Mouse (Mus musculus): Measurements from ENCODE around the gene Pitx1.

Pitx1 gene

DNA sequence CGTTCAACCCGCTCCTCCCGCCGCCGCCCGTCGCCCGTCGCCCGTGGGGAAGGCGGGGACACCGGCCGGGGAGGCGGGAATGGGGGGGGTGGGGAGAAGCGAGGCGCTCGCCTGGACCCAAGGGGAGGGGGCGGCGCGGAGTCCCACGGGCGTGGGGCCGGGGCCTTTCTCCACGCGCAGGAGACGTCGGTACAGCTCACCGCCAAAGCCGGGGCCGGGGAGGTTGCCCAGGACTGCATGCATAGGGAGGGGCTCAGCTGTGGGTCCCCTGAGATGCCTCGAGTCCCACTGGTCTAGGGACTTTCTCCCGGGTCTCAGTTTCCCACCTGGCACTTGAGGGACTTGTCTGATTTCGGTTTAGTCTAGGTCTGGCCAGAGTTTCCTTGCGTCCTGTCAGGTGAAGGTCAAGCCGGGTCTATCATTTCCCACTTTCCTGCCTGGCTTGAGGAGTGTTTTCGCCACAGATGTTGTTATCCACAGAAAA lies at the start of gene Pitx1:
TSS of gene Pitx1 (minus strand) at position 51 of the 484 bp plus-strand sequence.
- DNase-seq (ENCODE audit: low spot score in 2 of 2) = no peak

DNA sequence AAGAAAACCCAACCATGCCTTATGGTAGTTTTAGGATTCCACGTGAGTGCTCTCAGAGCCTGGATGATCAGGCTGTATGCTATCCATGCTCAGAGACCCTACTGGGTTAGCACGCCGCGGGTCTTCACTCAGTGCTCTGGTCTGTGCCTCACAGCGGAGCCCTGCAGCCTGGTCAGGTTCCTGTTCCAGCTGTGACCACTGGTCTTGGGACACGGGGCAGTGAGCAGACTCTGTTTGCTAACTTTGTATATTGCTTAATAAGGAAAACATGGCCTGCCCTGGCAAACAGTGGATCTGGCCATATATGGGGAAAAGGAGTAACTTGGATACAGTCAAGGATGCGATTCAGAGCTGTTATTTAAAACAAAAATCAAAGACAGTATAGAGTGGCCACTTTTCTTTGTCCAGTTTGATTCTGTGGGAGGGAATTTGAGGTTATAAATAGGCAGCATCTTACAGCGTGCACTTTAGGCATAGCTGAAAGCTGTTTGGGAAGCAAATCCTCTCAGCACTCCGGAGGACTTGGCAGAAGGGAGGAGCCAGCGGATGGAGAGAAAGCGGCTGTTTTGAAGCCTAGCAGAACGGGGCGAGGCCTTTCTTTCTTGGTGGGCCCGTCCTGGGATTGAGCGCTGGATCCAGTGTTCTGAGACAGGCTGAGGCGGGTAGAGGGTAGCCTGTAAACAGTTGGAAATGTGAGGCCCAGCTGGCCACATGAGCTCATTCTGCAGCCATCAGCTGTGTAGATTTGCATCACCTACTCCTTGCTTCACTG lies 45.6 kb upstream of the Pitx1 start:
- DNase-seq (ENCODE audit: low spot score in 2 of 2) = no peak

DNA sequence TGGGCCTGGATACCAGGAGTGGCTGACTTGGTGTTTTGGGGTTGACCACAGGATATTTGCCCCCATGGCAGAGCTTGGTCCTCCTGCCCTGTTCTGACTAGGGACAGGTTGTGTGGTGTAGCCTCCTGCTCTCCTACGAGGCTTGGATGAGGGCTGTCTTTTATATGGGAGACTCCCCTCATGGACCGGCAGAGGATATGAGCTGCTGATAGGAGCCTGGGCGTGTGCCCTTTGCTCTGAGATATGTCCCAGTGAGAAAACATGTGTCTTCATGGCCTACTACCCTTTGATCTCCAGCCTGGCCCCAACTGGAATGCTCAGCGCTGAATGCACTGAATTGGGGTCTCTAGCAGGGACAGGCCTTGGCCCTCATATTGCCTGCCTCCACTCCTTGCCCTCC lies 42.4 kb upstream of the Pitx1 start:
- no peak for DNase-seq (ENCODE audit: low spot score in 2 of 2)

DNA sequence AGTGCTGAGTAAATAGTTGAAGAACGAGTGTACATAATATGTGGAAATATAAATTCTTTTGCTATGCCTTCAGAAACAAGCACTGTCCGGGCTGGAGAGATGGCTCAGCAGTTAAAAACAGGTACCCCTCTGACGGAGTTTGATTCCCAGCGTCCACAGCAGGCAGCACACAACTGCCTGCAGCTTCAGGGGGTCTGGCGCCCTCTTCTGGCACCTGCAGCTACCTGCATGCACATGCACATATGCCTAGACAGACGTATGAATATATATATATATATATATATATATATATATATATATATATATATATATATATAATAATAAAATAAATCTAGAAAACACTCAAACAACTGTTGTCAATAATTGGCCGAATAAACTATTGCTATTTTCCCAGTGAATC lies 35.4 kb upstream of the Pitx1 start:
- no peak for DNase-seq (ENCODE audit: low spot score in 2 of 2)

DNA sequence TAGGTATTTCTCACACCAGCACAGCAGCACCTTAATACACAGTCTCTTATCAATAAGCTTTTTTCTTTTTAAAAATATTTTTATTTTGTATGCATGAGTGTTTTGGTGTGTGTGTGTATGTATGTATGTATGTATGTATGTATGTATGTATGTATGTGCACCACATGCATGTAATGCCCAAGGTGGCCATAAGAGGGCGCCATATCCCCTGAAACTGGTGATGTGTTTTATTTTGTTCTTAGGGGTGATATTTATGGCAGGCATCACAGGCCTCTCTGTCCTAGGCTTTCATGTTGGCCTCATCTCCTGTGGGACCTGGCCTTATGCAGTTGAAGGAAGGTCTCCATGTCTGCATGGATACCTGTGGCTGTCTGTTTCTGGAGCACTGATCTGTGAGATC lies 34.0 kb upstream of the Pitx1 start:
- no peak for DNase-seq (ENCODE audit: low spot score in 2 of 2)

DNA sequence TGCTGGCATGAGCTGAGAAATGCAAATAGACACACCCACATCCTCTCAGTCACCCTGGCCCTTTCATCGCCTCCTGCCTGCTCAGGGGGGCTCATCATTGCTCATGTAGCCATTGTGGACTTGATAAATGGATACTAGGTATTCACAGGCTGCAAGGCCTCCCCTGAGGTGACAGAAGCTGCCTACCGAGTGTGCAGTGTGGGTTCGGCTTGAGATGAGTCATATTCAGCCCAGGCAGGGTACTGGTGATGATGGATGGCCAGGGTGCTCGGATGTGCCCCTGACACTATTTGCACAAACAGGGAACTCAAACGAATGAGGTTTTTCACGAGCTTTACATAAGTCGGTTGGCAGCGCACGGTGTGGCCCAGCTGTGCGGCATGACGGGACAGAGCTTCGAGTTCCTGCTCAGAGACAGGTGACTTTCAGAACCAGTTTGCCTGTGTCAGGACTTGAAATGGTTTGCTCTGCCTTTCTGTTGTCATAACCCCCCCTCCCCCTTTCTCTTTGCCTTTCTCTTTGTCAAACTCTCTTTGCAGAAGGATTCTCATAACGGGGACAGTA lies 31.6 kb upstream of the Pitx1 start:
- no peak for DNase-seq (ENCODE audit: low spot score in 2 of 2)

DNA sequence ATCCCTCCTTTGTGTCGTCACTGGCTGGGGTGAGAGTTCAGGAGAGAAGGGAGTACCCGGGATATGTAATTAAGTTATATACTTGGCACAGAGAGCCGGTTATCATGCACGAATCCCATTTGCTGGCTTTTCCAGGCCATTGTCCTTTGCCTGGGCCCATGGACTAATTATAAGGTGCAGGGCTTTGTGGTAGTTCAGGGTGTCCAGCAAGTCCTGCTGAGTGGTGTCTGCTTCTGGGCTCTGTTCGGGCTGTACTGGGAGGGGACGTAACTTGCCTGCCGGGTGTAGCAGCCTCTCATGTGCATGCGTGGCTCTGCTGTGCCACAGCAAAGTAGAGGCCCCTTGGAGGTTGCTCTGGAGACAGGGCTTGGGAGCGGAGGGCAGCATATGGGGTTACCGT lies 24.5 kb upstream of the Pitx1 start:
- DNase-seq (ENCODE audit: low spot score in 2 of 2) = no peak

DNA sequence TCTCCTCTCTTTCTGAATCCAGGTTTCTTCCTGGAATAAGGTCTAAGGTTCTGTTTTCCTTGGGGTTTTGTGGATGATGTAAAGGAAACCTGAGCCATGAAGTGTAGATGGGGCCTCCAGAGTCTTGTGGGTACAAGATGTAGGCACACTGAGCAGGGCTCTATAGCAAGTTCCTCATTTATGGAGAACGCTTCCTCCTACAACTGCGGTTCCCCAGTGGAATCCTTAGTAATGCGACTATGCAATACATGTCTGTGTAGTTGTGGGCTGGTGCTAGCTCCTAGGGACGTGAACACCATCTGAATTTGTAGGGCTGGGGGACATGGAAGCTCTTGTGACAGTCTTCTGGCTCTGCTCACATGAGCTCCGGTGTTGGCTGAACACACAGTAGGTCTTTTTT lies 22.5 kb upstream of the Pitx1 start:
- no peak for DNase-seq (ENCODE audit: low spot score in 2 of 2)

DNA sequence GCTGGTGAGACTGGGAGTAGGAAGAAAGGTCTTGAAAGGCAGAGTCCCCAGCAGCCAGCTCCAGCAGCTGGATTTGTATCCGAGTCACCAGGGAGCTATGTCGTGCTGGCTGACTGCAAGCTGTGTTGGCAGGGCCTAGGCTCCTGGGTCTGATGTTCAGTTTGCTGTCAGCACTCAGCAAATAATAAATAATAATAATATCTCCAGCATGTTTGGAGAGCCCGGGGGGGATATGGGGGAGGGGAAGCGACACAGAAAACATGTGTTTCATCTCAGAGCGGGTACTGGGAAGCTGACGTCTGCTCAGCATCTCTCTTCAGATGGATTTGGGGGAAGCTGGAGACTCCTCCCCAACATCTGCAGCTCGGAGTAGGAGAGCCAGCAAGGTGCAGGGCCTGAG lies 19.8 kb upstream of the Pitx1 start:
- no peak for DNase-seq (ENCODE audit: low spot score in 2 of 2)

DNA sequence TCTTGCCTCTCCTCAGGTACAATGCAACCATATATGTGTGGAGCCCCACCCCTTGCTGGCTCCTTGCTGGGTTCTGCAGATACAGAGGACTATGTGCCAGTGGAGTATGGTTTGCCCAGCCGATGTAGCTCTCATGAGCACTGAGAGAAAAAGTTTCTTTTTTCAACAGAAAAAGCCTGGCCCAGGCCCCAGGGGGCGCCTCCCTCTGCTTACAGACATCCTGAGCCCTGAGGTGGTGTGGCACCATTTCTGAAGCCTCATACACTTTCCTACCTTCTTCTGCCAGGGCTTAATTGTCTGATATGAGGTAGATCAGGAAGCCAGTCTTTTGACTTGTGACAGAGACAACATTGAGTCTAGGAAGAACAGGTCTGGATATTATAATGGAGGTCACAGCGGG lies 16.2 kb upstream of the Pitx1 start:
- DNase-seq (ENCODE audit: low spot score in 2 of 2) = no peak

DNA sequence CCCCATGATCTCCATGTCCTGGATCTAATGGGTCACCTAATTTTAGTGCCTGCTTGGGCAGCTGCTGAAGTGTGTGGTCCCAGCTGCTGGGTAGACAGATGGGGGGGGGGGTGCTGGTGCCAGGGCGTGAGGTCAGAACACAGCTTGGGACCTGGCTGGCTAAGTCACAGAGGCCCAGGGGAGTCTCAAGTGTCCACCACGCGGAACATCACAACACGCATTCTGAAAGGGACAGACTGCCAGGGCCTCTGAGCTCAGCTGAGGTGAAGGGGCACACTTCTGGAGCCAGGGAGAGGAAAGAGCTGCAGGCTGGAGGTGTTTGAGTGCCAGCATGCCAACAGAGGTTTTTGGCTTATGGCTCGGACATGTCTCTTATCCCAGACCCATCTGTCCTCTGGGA lies 14.7 kb upstream of the Pitx1 start:
- no peak for DNase-seq (ENCODE audit: low spot score in 2 of 2)

DNA sequence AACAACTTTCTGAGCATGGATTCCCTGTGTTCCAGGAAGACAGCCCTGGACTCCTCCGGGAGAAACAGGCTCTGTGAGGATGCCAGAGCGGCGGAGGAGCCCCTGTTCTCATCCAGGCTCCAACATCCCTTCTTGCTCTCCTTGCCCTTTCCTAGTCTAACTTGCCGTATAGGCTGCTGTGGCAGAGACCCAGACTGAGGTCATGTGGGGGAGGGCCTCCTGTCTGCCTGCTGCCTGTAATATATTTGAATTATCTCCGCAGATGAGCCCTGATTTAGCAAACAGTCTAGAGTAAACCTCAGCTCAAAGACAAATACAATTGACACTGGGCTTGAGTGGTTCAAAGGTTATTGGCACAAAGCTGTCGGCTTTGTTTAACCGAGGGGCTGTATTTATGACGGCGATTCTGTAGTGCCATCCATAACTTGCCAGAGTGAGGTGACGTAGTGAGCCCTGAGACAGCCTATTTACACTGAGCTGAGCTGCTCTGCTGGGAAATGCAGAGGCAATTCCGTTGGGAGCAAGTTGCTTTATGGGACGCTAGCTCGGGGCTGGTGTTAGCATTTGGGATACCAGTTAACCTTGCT lies 12.7 kb upstream of the Pitx1 start:
- DNase-seq (ENCODE audit: low spot score in 2 of 2) = no peak

DNA sequence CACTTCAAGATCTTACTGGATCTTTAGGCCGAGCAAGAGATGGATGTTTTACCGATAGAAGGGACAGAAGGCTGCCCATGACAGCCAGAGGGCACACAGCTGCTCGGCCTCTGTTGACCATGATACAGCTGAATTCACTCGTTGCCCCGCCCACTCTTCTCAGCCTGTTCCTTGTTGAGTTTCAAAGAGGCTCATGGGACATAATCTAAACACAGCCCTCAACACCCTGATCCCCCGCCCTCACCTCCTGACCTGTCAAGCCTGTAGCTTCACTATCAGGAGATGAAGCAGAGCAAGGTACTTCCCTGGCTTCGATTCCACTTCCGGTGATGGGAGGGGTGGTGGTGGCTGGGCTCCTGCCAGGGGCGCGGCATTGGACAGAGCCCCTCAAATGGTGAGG lies 11.8 kb upstream of the Pitx1 start:
- no peak for DNase-seq (ENCODE audit: low spot score in 2 of 2)

DNA sequence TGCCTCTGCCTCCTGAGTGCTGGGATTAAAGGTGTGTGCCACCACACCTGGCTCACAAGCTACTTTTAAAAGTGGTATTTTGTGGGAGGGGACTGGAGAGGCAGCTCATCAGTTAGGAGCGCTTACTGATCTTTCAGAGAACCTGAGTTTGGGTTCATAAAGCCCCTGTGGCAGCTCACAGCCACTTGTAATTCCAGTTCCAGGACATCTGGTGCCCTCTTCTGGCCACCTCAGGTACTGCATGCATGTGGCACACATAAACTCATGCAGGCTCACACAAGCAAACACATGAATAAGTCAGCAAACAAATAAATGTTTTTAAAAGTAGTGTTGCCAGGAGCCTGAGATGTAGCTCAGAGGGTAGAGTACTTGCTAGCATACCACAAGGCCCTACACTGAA lies 7.7 kb upstream of the Pitx1 start:
- DNase-seq (ENCODE audit: low spot score in 2 of 2) = no peak

DNA sequence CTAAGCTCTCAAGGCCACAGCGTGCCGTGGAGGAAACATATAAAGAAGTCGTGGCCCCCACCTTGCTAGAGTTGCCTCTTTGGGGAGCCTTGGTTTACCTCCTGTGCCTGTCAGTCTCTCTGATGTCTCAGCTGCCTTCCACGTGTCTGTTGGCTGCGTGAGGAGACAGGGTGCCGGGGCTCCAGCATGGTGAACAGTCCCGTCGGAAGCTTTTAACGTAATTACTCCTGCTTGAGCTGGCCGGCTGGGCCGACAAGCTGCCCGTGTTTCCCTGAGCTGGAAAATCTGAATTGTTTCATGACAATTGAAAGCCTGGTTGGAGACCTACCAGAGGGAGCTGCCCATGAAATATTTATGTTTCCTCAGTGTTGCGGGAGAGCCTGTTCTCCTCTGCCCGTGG lies 4.2 kb upstream of the Pitx1 start:
- no peak for DNase-seq (ENCODE audit: low spot score in 2 of 2)

DNA sequence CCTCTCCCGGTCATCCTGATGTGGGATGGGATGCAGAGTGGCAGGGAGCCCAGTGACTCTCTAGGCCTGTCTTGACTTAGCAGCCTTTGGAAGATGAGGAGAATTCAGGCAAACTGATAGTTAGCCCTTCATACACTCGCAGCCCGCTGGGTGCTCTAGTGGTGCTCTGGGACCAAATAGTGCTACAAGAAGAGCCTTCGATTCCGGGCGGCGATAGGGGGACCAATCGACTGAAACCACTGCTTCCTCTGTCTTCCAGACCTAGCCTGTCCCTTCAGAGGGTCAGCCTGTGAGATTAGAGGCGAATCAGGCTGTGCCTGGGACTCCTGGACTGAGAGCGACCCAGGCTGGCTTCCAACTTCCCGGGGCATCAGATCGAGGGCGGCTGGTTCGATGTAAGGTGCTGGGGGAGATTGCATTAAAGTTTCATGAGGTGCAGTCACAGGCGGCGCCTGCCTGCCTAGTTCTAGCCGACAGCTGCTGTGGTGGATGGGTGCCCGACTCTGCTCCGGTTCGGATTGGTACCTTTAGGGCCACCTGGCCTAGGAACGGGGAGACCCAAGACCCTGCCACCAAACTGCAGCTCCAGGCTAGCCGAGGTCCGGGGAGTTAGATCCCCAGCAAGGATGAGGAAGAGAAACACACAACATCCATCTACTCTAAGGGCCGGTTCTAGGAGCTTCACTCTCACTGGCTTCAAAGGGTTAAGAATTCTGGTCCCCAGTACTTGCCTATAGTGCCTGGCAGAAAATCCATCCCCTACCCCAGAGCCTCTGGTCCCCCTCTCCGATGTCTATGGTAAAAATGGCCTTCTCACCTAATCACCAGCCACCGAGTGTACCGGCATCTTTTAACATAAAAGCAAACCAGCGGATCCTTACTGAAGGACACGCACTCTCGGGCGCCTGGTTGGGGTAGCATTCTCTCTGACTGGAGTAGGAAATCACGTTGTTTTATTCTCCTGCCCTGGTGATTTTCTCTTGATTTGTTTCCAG lies 1.1 kb upstream of the Pitx1 start:
- no peak for DNase-seq (ENCODE audit: low spot score in 2 of 2)

DNA sequence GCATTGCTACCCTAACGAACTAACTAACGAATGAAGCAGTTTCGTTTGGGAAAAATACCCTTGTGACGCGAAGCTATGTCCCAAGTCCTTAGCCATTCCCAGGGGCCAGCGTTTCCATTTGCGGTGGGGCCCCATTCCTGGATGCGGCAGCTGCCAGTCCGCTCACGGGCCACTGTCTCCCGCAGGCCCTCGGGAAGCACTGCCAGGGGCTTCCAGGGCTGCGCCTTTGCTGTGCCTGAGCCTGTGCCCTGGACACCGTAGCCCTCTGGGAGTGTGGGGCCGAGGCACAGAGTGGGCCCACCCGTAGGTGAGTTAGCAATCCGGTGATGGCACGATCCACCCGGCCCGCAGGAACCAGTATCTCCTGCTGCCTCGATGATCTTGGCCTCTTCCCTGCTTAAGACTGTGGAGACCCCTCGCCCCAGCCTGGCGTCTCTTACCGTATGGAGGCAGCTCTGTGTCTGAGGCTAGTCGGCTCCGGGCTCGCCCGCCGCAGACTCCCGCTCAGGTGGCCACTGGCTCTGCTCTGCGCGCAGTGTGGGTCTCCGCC lies 369 bp downstream of the Pitx1 start:
- no peak for DNase-seq (ENCODE audit: low spot score in 2 of 2)

DNA sequence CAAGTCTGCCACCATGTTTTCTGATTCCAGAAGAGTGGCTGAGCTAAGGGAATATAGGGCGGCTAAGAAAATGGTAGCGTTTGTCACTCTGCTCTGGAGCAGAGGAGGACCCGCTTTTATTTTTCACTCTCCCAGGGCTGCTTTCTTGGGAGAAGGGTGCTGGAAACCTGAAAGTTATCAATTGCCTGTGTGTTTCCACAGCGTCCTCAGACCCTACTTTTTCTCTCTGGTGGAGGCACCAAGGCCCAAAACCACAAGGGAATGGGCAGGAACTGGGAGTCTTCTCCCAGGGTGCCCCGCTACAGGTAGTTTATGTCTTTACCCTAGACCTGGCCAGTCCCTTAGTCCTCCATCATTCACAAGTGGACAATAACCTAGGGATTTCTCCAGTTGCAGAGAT lies 1.3 kb downstream of the Pitx1 start:
- DNase-seq (ENCODE audit: low spot score in 2 of 2) = no peak

DNA sequence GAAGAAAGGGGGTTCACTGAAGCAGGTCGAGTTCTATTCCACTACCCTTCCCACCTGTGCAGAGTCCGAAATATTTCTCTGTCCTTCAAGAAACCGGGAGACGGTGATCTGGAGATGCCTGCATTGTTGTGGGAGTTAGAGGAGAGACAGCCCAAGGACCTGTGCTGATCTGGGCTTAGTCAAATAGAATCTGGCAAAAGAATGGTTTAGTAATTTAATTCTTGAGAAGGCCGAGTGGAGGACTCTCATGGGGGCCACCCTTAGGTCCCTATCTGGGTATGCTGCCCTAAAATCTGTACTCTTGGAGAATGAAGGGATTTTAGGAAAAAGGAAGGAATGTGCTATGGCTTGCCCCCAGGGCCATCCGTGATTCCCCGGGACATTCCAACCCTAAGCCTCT lies 2.1 kb downstream of the Pitx1 start:
- no peak for DNase-seq (ENCODE audit: low spot score in 2 of 2)

DNA sequence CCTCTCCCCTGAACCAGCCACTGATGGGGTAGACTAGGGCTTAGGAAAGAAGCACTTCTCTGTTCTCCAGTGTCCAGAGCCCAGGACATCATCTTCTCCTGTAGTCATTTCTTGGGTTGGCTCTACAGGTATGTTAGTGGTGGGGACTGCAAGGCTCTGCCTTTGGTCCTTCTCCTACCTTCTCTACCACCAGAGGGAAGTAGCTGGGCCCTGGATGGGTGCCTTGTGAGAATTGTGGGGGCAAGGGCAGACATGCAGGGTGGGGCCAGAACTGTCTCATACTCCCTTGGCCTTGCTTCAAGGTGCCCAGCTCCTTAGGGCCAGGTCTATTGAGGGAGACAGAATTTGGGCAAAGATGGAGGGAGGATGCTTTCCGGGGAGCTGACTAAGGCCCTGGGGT lies 3.4 kb downstream of the Pitx1 start:
- no peak for DNase-seq (ENCODE audit: low spot score in 2 of 2)

DNA sequence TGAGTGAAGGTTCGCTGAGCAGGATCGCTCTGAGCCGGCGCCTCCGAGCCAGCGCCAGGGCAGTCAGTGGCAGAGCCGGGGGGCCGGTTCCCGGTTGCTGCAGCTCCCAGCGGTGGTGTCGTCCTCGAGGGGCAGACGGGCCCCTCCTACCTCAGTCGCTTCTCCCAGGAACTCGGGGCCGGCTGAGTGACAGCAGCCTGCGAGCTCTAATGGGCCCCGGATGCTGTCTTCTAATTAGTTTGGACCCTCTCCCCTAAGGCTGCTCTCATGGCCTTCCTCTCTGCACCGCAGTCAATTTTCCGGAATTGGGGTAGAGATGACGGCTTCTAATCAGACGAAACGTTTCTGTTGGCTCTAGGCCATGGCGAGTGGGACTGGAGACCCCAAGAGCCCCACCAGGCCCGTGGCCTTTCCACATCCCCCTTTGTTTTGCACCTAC lies 4.3 kb downstream of the Pitx1 start:
- DNase-seq (ENCODE audit: low spot score in 2 of 2) = no peak
